Mouse (Mus musculus) midbrain, embryonic 13.5 days (tissue): ENCODE measurements at regions not wholly inside any gene's neighbourhood (a gene's known extent, or its start where the extent isn't known, plus 50 kb on each side); places are given as distances from the start of the nearest gene placed in this dataset.

Source experiments
- ATAC-seq: fragments of 200-750 bp; cut with Nextera tagmentation; 2 replicates; pipeline ENCODE4 v1.8.0; 2017; ENCODE audit warnings: mild to moderate bottlenecking, moderate TSS enrichment, moderate library complexity
- H3K27ac ChIP-seq: fragments of 300-500 bp; sonication (generic); 2 replicates; pipeline ENCODE4 v1.5.1; 2015; ENCODE audit warnings: inconsistent platforms, mild to moderate bottlenecking, moderate library complexity
- H3K27me3 ChIP-seq: fragments of 300-500 bp; sonication (generic); 2 replicates; pipeline ENCODE4 v1.6.1; 2015; ENCODE audit warnings: mild to moderate bottlenecking, inconsistent platforms
- H3K36me3 ChIP-seq: fragments of 300-500 bp; sonication (generic); 2 replicates; pipeline ENCODE4 v1.6.1; 2015; ENCODE audit warnings: mild to moderate bottlenecking, inconsistent platforms
- H3K4me1 ChIP-seq: fragments of 300-500 bp; sonication (generic); replicated peaks from 2 replicates; pipeline ENCODE4 v1.6.1; 2015; ENCODE audit warnings: inconsistent platforms
- H3K4me2 ChIP-seq: fragments of 300-500 bp; sonication (generic); replicated peaks from 2 replicates; pipeline ENCODE4 v1.6.1; 2015; ENCODE audit warnings: moderate library complexity, mild to moderate bottlenecking, inconsistent platforms
- H3K4me3 ChIP-seq: fragments of 300-500 bp; sonication (generic); replicated peaks from 2 replicates; pipeline ENCODE4 v1.5.1; 2015; ENCODE audit warnings: mild to moderate bottlenecking, inconsistent platforms
- H3K9ac ChIP-seq: fragments of 300-500 bp; sonication (generic); replicated peaks from 2 replicates; pipeline ENCODE4 v1.6.1; 2015; ENCODE audit warnings: mild to moderate bottlenecking, inconsistent platforms
- H3K9me3 ChIP-seq: fragments of 300-500 bp; sonication (generic); 2 replicates; pipeline ENCODE4 v1.6.1; 2016; ENCODE audit warnings: mild to moderate bottlenecking, inconsistent platforms
- WGBS: fragments of 180-500 bp; shearing (Covaris S2); methylation state at CpG from one replicate; pipeline ENCODE4 v1.1.7; 2015; 5-methylcytosine and 5-hydroxymethylcytosine counted together

DNA sequence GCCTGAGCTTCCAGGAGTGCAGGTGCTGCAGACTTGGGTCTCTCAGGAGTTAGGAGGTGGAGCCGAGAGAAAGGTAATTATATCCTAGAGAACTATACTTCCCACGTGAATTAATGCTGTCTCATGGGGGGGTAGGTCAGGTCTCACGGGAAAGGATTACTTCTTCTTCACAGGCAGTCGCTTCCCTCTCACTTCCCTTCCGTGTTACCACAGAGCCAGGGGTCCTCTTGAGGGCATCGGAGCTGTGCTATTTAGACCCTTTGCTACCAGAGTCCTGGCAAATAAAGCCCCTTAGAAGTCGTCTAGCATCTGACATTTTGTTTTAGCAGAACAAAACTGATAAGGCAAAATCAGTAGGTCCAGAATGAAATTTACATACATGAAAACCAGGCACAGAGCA is 68.9 kb upstream of the Dph5 start:
- H3K9ac ChIP-seq: no peak overlapping the region
- no peak overlapping the region for H3K4me3 ChIP-seq
- H3K27me3 ChIP-seq: no peaks in the 10 kb centered on the region
- ATAC-seq: no peak
- 0 out of 2 replicates have a peak, but pooled peaks cover 3% of the 10 kb centered on the region for H3K4me1 ChIP-seq
- no peaks in the 10 kb centered on the region for H3K36me3 ChIP-seq
- no peak overlapping the region for H3K4me2 ChIP-seq
- 62% methylated on average over 7 of the region's 7 CpGs for WGBS
- no peak overlapping the region for H3K27ac ChIP-seq
- H3K9me3 ChIP-seq: no peaks in the 10 kb centered on the region

- Histone ChIP-seq H3K27ac (no peak overlapping the region), H3K4me1 (0 out of 2 replicates have a peak, but pooled peaks cover 3% of the 10 kb centered on the region), H3K9ac (no peak overlapping the region), H3K27me3 (no peaks in the 10 kb centered on the region), H3K36me3 (no peaks in the 10 kb centered on the region), H3K4me3 (no peak overlapping the region), H3K4me2 (no peak overlapping the region), H3K9me3 (no peaks in the 10 kb centered on the region)
- 70% methylated on average over 7 of the region's 7 CpGs for WGBS
- ATAC-seq: 0 out of 2 replicates have a peak, but pooled peaks have one; percentile 58
These were observed 68.1 kb upstream of the Dph5 start for GRCm38 (mm10) chr3:115819401-115820138.

DNA sequence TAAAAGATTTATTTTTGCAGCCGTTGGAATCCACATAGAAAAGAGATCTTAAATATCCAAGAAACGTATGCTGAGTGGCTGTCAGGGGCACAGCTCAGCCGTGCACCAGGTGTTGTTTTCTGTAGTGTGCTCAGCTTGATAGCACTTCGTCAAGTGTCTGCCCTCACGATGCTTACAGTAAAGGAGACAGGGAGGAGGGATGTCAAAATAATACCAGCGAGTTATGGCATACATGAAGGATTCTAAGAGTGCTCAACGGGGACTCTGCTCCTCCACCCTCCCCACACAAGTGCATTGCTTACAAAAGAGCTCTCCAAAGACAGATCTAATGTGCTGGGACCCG is 67.5 kb upstream of the Dph5 start:
- H3K4me2 ChIP-seq: no peak overlapping the region
- H3K4me3 ChIP-seq: no peak overlapping the region
- peak; percentile 46; the same call in 1 of the 2 replicates for ATAC-seq
- no peaks in the 10 kb centered on the region for H3K9me3 ChIP-seq
- 74% methylated on average over 8 of the region's 8 CpGs for WGBS
- H3K9ac ChIP-seq: no peak overlapping the region
- no peaks in the 10 kb centered on the region for H3K27me3 ChIP-seq
- no peaks in the 10 kb centered on the region for H3K36me3 ChIP-seq
- 0 out of 2 replicates have a peak, but pooled peaks cover 3% of the 10 kb centered on the region for H3K4me1 ChIP-seq
- H3K27ac ChIP-seq: no peak overlapping the region

- Histone ChIP-seq H3K27ac (no peak overlapping the region), H3K4me1 (0 out of 2 replicates have a peak, but pooled peaks cover 3% of the 10 kb centered on the region), H3K9ac (no peak overlapping the region), H3K4me3 (no peak overlapping the region), H3K27me3 (no peaks in the 10 kb centered on the region), H3K4me2 (no peak overlapping the region), H3K36me3 (no peaks in the 10 kb centered on the region), H3K9me3 (no peaks in the 10 kb centered on the region)
- ATAC-seq: no peak
- WGBS: 86% methylated on average over 2 of the region's 2 CpGs
These were observed 66.0 kb upstream of the Dph5 start for GRCm38 (mm10) chr3:115821627-115822026.

GRCm38 (mm10) chr3:115822491-115822890 is 65.1 kb upstream of the Dph5 start:
- no peak overlapping the region for H3K4me3 ChIP-seq
- no peaks in the 10 kb centered on the region for H3K9me3 ChIP-seq
- no peaks in the 10 kb centered on the region for H3K27me3 ChIP-seq
- no peaks in the 10 kb centered on the region for H3K36me3 ChIP-seq
- no peak overlapping the region for H3K27ac ChIP-seq
- H3K4me2 ChIP-seq: no peak overlapping the region
- 57% methylated on average over 6 of the region's 6 CpGs for WGBS
- no peak for ATAC-seq
- H3K9ac ChIP-seq: no peak overlapping the region
- H3K4me1 ChIP-seq: 0 out of 2 replicates have a peak, but pooled peaks cover 3% of the 10 kb centered on the region

- no peaks in the 10 kb centered on the region for H3K36me3 ChIP-seq
- H3K9ac ChIP-seq: no peak overlapping the region
- H3K4me3 ChIP-seq: no peak overlapping the region
- no peak overlapping the region for H3K27ac ChIP-seq
- H3K4me1 ChIP-seq: 0 out of 2 replicates have a peak, but pooled peaks cover 3% of the 10 kb centered on the region
- no peaks in the 10 kb centered on the region for H3K9me3 ChIP-seq
- no peak for ATAC-seq
- H3K27me3 ChIP-seq: no peaks in the 10 kb centered on the region
- no peak overlapping the region for H3K4me2 ChIP-seq
- WGBS: 88% methylated on average over 5 of the region's 5 CpGs
These were observed 63.9 kb upstream of the Dph5 start for GRCm38 (mm10) chr3:115823741-115824140.

GRCm38 (mm10) chr3:115824792-115825191 is 62.8 kb upstream of the Dph5 start:
- no peak for ATAC-seq
- WGBS: 67% methylated on average over 2 of the region's 2 CpGs
- no peaks in the 10 kb centered on the region for H3K36me3 ChIP-seq
- H3K27ac ChIP-seq: no peak overlapping the region
- H3K4me3 ChIP-seq: no peak overlapping the region
- no peaks in the 10 kb centered on the region for H3K27me3 ChIP-seq
- H3K4me2 ChIP-seq: no peak overlapping the region
- no peak overlapping the region for H3K9ac ChIP-seq
- H3K4me1 ChIP-seq: 0 out of 2 replicates have a peak, but pooled peaks cover 3% of the 10 kb centered on the region
- no peaks in the 10 kb centered on the region for H3K9me3 ChIP-seq

- H3K4me3 ChIP-seq: no peak overlapping the region
- no peak overlapping the region for H3K4me2 ChIP-seq
- H3K27ac ChIP-seq: no peak overlapping the region
- H3K36me3 ChIP-seq: no peaks in the 10 kb centered on the region
- ATAC-seq: no peak
- no peak overlapping the region for H3K9ac ChIP-seq
- no peaks in the 10 kb centered on the region for H3K4me1 ChIP-seq
- no peaks in the 10 kb centered on the region for H3K27me3 ChIP-seq
- H3K9me3 ChIP-seq: no peaks in the 10 kb centered on the region
These were observed 52.3 kb upstream of the Dph5 start for GRCm38 (mm10) chr3:115835381-115835780.

GRCm38 (mm10) chr3:115837617-115838216 is 49.9 kb upstream of the Dph5 start:
- Histone ChIP-seq H3K4me1 (no peaks in the 10 kb centered on the region), H3K4me2 (no peak overlapping the region), H3K27ac (no peak overlapping the region), H3K4me3 (no peak overlapping the region), H3K36me3 (no peaks in the 10 kb centered on the region), H3K9ac (no peak overlapping the region), H3K9me3 (no peaks in the 10 kb centered on the region), H3K27me3 (no peaks in the 10 kb centered on the region)
- 89% methylated on average over 1 of the region's 1 CpGs for WGBS
- ATAC-seq: no peak
